Mouse (Mus musculus) heart, embryonic 15.5 days (tissue): ENCODE results near the gene Rad54l2. TPM values are rescaled to one million over a fixed set of nuclear protein-coding genes. Genes with fewer than 3 reads are reported as not detected.

Source experiments
- ATAC-seq: fragments of 200-750 bp; cut with Nextera tagmentation; replicated peaks from 2 replicates; pipeline ENCODE4 v1.8.0; 2017; ENCODE audit warnings: low read depth, moderate TSS enrichment; ENCODE audit not compliant: insufficient number of reproducible peaks, insufficient read depth, low FRiP score
- H3K27ac ChIP-seq: fragments of 300-500 bp; sonication (generic); 2 replicates; pipeline ENCODE4 v1.5.1; 2015; ENCODE audit warnings: mild to moderate bottlenecking, inconsistent platforms
- H3K27me3 ChIP-seq: fragments of 300-500 bp; sonication (generic); 2 replicates; pipeline ENCODE4 v1.6.1; 2015; ENCODE audit warnings: inconsistent platforms
- H3K36me3 ChIP-seq: fragments of 300-500 bp; sonication (generic); 2 replicates; pipeline ENCODE4 v1.6.1; 2015; ENCODE audit warnings: mild to moderate bottlenecking, inconsistent platforms
- H3K4me1 ChIP-seq: fragments of 300-500 bp; sonication (generic); replicated peaks from 2 replicates; pipeline ENCODE4 v1.6.1; 2015; ENCODE audit warnings: inconsistent platforms
- H3K4me2 ChIP-seq: fragments of 300-500 bp; sonication (generic); 2 replicates; pipeline ENCODE4 v1.6.1; 2015; ENCODE audit warnings: inconsistent platforms, mild to moderate bottlenecking, moderate library complexity
- H3K4me3 ChIP-seq: fragments of 300-500 bp; sonication (generic); 2 replicates; pipeline ENCODE4 v1.5.1; 2015; ENCODE audit warnings: mild to moderate bottlenecking, inconsistent platforms
- H3K9ac ChIP-seq: fragments of 300-500 bp; sonication (generic); 2 replicates; pipeline ENCODE4 v1.6.1; 2015; ENCODE audit warnings: mild to moderate bottlenecking, inconsistent platforms
- H3K9me3 ChIP-seq: fragments of 300-500 bp; sonication (generic); replicated peaks from 2 replicates; pipeline ENCODE4 v1.6.1; 2016; ENCODE audit warnings: inconsistent platforms
- WGBS: fragments of 180-500 bp; shearing (Covaris S2); methylation state at CpG from one replicate; pipeline ENCODE4 v1.1.7; 2015; ENCODE audit warnings: mixed read lengths; 5-methylcytosine and 5-hydroxymethylcytosine counted together
- polyA plus RNA-seq: library from polyadenylated mRNA; unstranded; fragments of >200 nt; fragmentation: Nextera tagmentation; extraction: Ambion mirVana; gene quantifications from 2 replicates; pipeline ENCODE4 v1.2.1, GENCODE M21; 2015

The Rad54l2 gene
- polyA plus RNA-seq, 1 experiment from 2014 or later = 3.4 TPM

- WGBS = 88% methylated on average over 11 of the region's 11 CpGs
- ATAC-seq = no peak
- Histone ChIP-seq H3K36me3 (peaks cover 13% of the 10 kb centered on the region), H3K27me3 (no peaks in the 10 kb centered on the region), H3K9me3 (no peaks in the 10 kb centered on the region), H3K4me1 (no peaks in the 10 kb centered on the region), H3K4me2 (no peak overlapping the region), H3K4me3 (no peak overlapping the region), H3K27ac (no peak overlapping the region), H3K9ac (no peak overlapping the region)
Observed at GRCm38 (mm10) chr9:106692973-106693481, 96.0 kb downstream of the Rad54l2 start.

DNA sequence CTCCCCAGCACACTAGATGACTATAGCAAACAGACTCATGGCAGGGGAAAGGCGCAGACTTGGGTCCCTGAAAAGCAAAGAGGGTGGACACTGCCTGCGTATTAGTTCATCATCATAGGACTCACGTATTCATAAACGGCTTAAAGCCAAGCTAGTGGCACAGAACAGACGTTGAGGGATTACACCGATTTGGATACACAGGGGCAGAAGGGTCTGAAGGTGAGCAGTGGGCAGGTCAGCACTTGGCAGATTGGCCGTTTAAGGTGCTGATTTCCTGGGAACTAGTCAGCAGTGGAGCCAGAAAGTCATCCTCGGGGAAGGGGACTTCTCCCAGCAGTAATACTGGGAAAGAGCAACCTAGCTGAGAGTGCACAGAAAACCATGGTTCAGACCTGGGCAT is 100.2 kb downstream of the Rad54l2 start:
- no peak overlapping the region for H3K9ac ChIP-seq
- ATAC-seq = no peak
- WGBS = 83% methylated on average over 8 of the region's 8 CpGs

GRCm38 (mm10) chr9:106686983-106687650 is 101.9 kb downstream of the Rad54l2 start:
- H3K4me3 ChIP-seq = no peak overlapping the region
- WGBS = 35% methylated on average over 8 of the region's 8 CpGs

More for the DNA sequence above, 100.2 kb downstream of the Rad54l2 start:
- peaks cover 9% of the 10 kb centered on the region for H3K36me3 ChIP-seq
- H3K9me3 ChIP-seq = no peaks in the 10 kb centered on the region
- no peak overlapping the region for H3K4me3 ChIP-seq
- no peaks in the 10 kb centered on the region for H3K27me3 ChIP-seq
- peaks cover 19% of the 10 kb centered on the region for H3K4me1 ChIP-seq
- no peak overlapping the region for H3K4me2 ChIP-seq
- H3K27ac ChIP-seq = no peak overlapping the region

GRCm38 (mm10) chr9:106685249-106686101 is 103.5 kb downstream of the Rad54l2 start, which contains the start of gene Tex264:
Tex264 (minus strand) TSS chr9:106685927.
- Histone ChIP-seq H3K4me2 (peak within 1 kb of the TSS; percentile 89), H3K9me3 (no peaks in the 10 kb centered on the region), H3K27me3 (no peaks in the 10 kb centered on the region), H3K4me3 (peak within 1 kb of the TSS; percentile 76), H3K36me3 (peaks cover 10% of the 10 kb centered on the region), H3K27ac (peak within 1 kb of the TSS; percentile 80), H3K9ac (peak within 1 kb of the TSS; percentile 74), H3K4me1 (peaks cover 19% of the 10 kb centered on the region)
- under 1% methylated on average over 84 of the region's 86 CpGs for WGBS
- peak; percentile 85 for ATAC-seq

More at GRCm38 (mm10) chr9:106686983-106687650, 101.9 kb downstream of the Rad54l2 start:
- H3K36me3 ChIP-seq = no peaks in the 10 kb centered on the region
- H3K27me3 ChIP-seq = no peaks in the 10 kb centered on the region
- H3K9me3 ChIP-seq = no peaks in the 10 kb centered on the region
- H3K4me1 ChIP-seq = peaks cover 19% of the 10 kb centered on the region
- no peak overlapping the region for H3K9ac ChIP-seq
- H3K4me2 ChIP-seq = 0 out of 2 replicates have a peak overlapping the region, but pooled peaks have one; percentile 37
- no peak overlapping the region for H3K27ac ChIP-seq
- 0 out of 2 replicates have a peak, but pooled peaks have one; percentile 23 for ATAC-seq

GRCm38 (mm10) chr9:106684918-106685248 is 104.1 kb downstream of the Rad54l2 start:
- 4% methylated on average over 9 of the region's 14 CpGs for WGBS

GRCm38 (mm10) chr9:106684093-106684872 is 104.7 kb downstream of the Rad54l2 start:
- no peak for ATAC-seq
- H3K9me3 ChIP-seq = no peaks in the 10 kb centered on the region
- H3K4me2 ChIP-seq = peak overlapping the region; percentile 89
- H3K4me1 ChIP-seq = peaks cover 19% of the 10 kb centered on the region
- H3K27ac ChIP-seq = 0 out of 2 replicates have a peak overlapping the region, but pooled peaks have one; percentile 80
- WGBS = 68% methylated on average over 6 of the region's 6 CpGs
- H3K9ac ChIP-seq = peak overlapping the region; percentile 74
- peak overlapping the region; percentile 76 for H3K4me3 ChIP-seq
- no peaks in the 10 kb centered on the region for H3K27me3 ChIP-seq
- H3K36me3 ChIP-seq = peaks cover 15% of the 10 kb centered on the region

More at GRCm38 (mm10) chr9:106684918-106685248, 104.1 kb downstream of the Rad54l2 start:
- Histone ChIP-seq H3K27ac (peak overlapping the region; percentile 80), H3K9ac (peak overlapping the region; percentile 74), H3K4me1 (peaks cover 19% of the 10 kb centered on the region), H3K4me3 (peak overlapping the region; percentile 76), H3K4me2 (peak overlapping the region; percentile 89), H3K27me3 (no peaks in the 10 kb centered on the region), H3K36me3 (peaks cover 13% of the 10 kb centered on the region), H3K9me3 (no peaks in the 10 kb centered on the region)
- ATAC-seq = peak; percentile 8

DNA sequence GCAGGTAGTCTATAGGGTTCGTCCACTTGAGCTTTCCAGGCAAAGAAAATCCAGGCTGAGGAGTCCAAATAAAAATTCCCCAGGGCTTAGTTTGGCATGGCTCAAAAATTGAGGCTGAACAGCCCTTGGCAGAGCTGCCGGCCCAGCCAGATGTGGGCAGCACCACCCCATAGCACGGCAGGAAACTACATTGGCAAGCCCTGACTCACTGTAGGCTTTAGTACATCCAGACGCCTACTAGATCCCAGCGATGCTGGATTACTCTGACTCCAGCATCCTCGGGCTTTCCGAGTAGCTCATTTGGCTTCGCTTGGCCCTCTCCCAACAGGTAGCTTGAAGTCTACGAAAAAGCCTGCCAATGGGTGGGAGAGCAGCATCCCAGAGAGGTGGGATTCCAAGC is 108.0 kb downstream of the Rad54l2 start:
- no peak overlapping the region for H3K4me3 ChIP-seq
- no peak overlapping the region for H3K27ac ChIP-seq
- no peak for ATAC-seq
- H3K27me3 ChIP-seq = no peaks in the 10 kb centered on the region
- peaks cover 7% of the 10 kb centered on the region for H3K4me1 ChIP-seq
- no peak overlapping the region for H3K4me2 ChIP-seq
- 87% methylated on average over 9 of the region's 9 CpGs for WGBS
- no peaks in the 10 kb centered on the region for H3K9me3 ChIP-seq
- H3K9ac ChIP-seq = no peak overlapping the region
- peaks cover 23% of the 10 kb centered on the region for H3K36me3 ChIP-seq

DNA sequence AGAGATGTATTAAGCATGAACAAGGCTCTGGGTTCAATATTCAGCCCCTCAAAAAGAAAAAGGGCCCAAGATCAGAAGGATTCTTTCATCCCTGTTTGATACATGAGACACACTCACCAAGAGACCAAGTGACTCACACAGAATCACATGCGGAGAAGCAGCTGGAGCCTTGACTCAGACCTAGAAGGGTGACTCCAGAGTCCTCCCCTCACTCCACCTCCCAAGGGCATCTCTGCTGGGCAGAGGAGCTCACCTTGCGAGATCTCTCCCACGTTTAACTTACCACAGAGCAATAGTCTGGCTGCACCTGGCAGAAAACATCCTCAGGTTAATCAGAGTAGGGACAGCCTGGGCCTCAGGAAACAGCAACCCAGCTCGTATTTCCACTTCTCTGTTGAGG is 110.8 kb downstream of the Rad54l2 start:
- 71% methylated on average over 4 of the region's 4 CpGs for WGBS
- no peaks in the 10 kb centered on the region for H3K27me3 ChIP-seq
- no peak for ATAC-seq
- H3K27ac ChIP-seq = no peak overlapping the region
- no peak overlapping the region for H3K4me3 ChIP-seq
- H3K9me3 ChIP-seq = no peaks in the 10 kb centered on the region
- peaks cover 26% of the 10 kb centered on the region for H3K36me3 ChIP-seq
- no peak overlapping the region for H3K4me2 ChIP-seq
- H3K9ac ChIP-seq = no peak overlapping the region
- H3K4me1 ChIP-seq = no peaks in the 10 kb centered on the region

- H3K4me3 ChIP-seq = no peak overlapping the region
- H3K27me3 ChIP-seq = no peaks in the 10 kb centered on the region
- no peak overlapping the region for H3K4me2 ChIP-seq
- H3K9me3 ChIP-seq = no peaks in the 10 kb centered on the region
- 79% methylated on average over 5 of the region's 5 CpGs for WGBS
- peaks cover 32% of the 10 kb centered on the region for H3K36me3 ChIP-seq
- no peak overlapping the region for H3K9ac ChIP-seq
- ATAC-seq = no peak
- no peak overlapping the region for H3K27ac ChIP-seq
- H3K4me1 ChIP-seq = no peaks in the 10 kb centered on the region
Observed at GRCm38 (mm10) chr9:106677702-106678101, 111.3 kb downstream of the Rad54l2 start.

- Histone ChIP-seq H3K9ac (no peak overlapping the region), H3K27ac (no peak overlapping the region), H3K4me2 (no peak overlapping the region), H3K4me1 (0 out of 2 replicates have a peak, but pooled peaks cover 5% of the 10 kb centered on the region), H3K4me3 (no peak overlapping the region), H3K36me3 (peaks cover 32% of the 10 kb centered on the region), H3K27me3 (no peaks in the 10 kb centered on the region), H3K9me3 (no peaks in the 10 kb centered on the region)
- ATAC-seq = no peak
- WGBS = 73% methylated on average over 4 of the region's 4 CpGs
Observed at GRCm38 (mm10) chr9:106676571-106676970, 112.4 kb downstream of the Rad54l2 start.
